ENCODE assay signal across 8 mouse cellular contexts in genomic region chr6:148211391-148211876, GRCm38 (mm10). TPM values are rescaled to one million over a fixed set of nuclear protein-coding genes. Genes with fewer than 3 reads are reported as not detected.
A peak's percentile ranks its signal among the peaks of the same experiment; 100 is the strongest.
DNase-seq lines count a peak whose midpoint lies in the region; ATAC-seq and TF ChIP-seq lines count a peak whose summit lies in the region.

No protein-coding gene starts in this region.

- no peaks in the 10 kb centered on the region for H3K9me3 ChIP-seq in kidney, postnatal 0 days (replicated peaks; ENCODE audit: low read length)
- H3K9me3 ChIP-seq in limb, embryonic 14.5 days (ENCODE audit: control insufficient read depth, low read length), result no peaks in the 10 kb centered on the region
- H3K9me3 ChIP-seq in neural tube, embryonic 15.5 days (replicated peaks), result no peaks in the 10 kb centered on the region

- H3K9ac ChIP-seq in kidney, postnatal 0 days (ENCODE audit: low read depth, low read length), result peak overlapping the region; percentile 99
- peak overlapping the region; percentile 95 for H3K9ac ChIP-seq in limb, embryonic 14.5 days (ENCODE audit: low read depth, low read length, severe bottlenecking)
- peak overlapping the region; percentile 88 for H3K9ac ChIP-seq in neural tube, embryonic 15.5 days (replicated peaks)

- H3K4me1 ChIP-seq in kidney, postnatal 0 days (replicated peaks; ENCODE audit: insufficient read depth, low read length), result no peaks in the 10 kb centered on the region; the same call in 1 of the 2 replicates
- peaks cover 2% of the 10 kb centered on the region; the same call in 1 of the 2 replicates for H3K4me1 ChIP-seq in limb, embryonic 14.5 days (ENCODE audit: control insufficient read depth, insufficient read depth, low read length)
- H3K4me1 ChIP-seq in neural tube, embryonic 15.5 days, result peaks cover 32% of the 10 kb centered on the region

- peak overlapping the region; percentile 93 for H3K27ac ChIP-seq in kidney, postnatal 0 days
- H3K27ac ChIP-seq in limb, embryonic 14.5 days (replicated peaks; ENCODE audit: low read depth, low read length), result peak overlapping the region; percentile 76
- peak overlapping the region; percentile 90 for H3K27ac ChIP-seq in neural tube, embryonic 15.5 days (replicated peaks)

- H3K4me2 ChIP-seq in kidney, postnatal 0 days (ENCODE audit: low read length), result peak overlapping the region; percentile 77
- peak overlapping the region; percentile 76 for H3K4me2 ChIP-seq in limb, embryonic 14.5 days (replicated peaks; ENCODE audit: low read depth, low read length, severe bottlenecking)
- peak overlapping the region; percentile 70 for H3K4me2 ChIP-seq in neural tube, embryonic 15.5 days

- no peaks in the 10 kb centered on the region for H3K36me3 ChIP-seq in kidney, postnatal 0 days (ENCODE audit: insufficient read depth, low read length)
- H3K36me3 ChIP-seq in limb, embryonic 14.5 days (ENCODE audit: control insufficient read depth, insufficient read depth, low read length), result no peaks in the 10 kb centered on the region
- no peaks in the 10 kb centered on the region for H3K36me3 ChIP-seq in neural tube, embryonic 15.5 days

- CTCF ChIA-PET in Patski (lab: Charles Lee), result interaction anchor here (0.9 kb wide), 1 partner anchor 9 kb away, joined by 3 read pairs; no protein-coding TSS in a partner anchor

- peak overlapping the region; percentile 100 for H3K4me3 ChIP-seq in kidney, postnatal 0 days (replicated peaks; ENCODE audit: low read depth, low read length)
- H3K4me3 ChIP-seq in limb, embryonic 14.5 days (replicated peaks; ENCODE audit: low read length), result peak overlapping the region; percentile 82
- peak overlapping the region; percentile 75 for H3K4me3 ChIP-seq in neural tube, embryonic 15.5 days (replicated peaks)

- H3K27me3 ChIP-seq in kidney, postnatal 0 days (ENCODE audit: insufficient read depth, low read length), result no peaks in the 10 kb centered on the region
- no peaks in the 10 kb centered on the region for H3K27me3 ChIP-seq in Patski
- no peaks in the 10 kb centered on the region for H3K27me3 ChIP-seq in limb, embryonic 14.5 days (ENCODE audit: control insufficient read depth, insufficient read depth, low read length)
- no peaks in the 10 kb centered on the region for H3K27me3 ChIP-seq in neural tube, embryonic 15.5 days (replicated peaks)

- TF ChIP-seq CTCF in kidney, postnatal 0 days (IDR thresholded peaks at IDR 0.05; ENCODE audit: low read depth), result no peak
- no peak for TF ChIP-seq CTCF in Patski (IDR thresholded peaks at IDR 0.05)

- TF ChIP-seq POLR2A in limb, embryonic 14.5 days (IDR thresholded peaks at IDR 0.05; ENCODE audit: borderline replicate concordance, extremely low read depth, insufficient read depth, insufficient read length), result no peak

- DNase-seq in kidney, postnatal 0 days (ENCODE audit: low spot score), result peak; percentile 25
- no peak for DNase-seq in kidney, adult 8-10 months
- no peak for DNase-seq in Patski (ENCODE audit: low read depth, low spot score)
- no peak for DNase-seq in limb, embryonic 14.5 days (ENCODE audit: low spot score)
- DNase-seq in urinary bladder, postnatal 36 days (ENCODE audit: low spot score in 2 of 2), result no peak
- no peak for DNase-seq in adrenal gland, adult (ENCODE audit: inconsistent age in 2 of 2, low spot score in 1 of 2)

- in situ Hi-C loops in Patski (cut with MboI; ENCODE audit: low pct_unique_long_range_greater_than_20kb), result loop anchor here (10.0 kb wide), 2 partner anchors 703 to 873 kb away; no protein-coding TSS in a partner anchor

- under 1% methylated on average over 51 of the region's 51 CpGs for WGBS in kidney, postnatal 0 days
- WGBS in limb, embryonic 14.5 days, result 2% methylated on average over 32 of the region's 51 CpGs
- WGBS in neural tube, embryonic 15.5 days, result under 1% methylated on average over 51 of the region's 51 CpGs

- no peak; the same call in 1 of the 2 replicates for ATAC-seq in kidney, postnatal 0 days (replicated peaks; ENCODE audit: low FRiP score, low read depth)
- ATAC-seq in Patski, result peak; percentile 49
- ATAC-seq in erythroblast, adult 5-6 weeks (replicated peaks; ENCODE audit: low FRiP score, poor library complexity, severe bottlenecking), result peak; percentile 51
- ATAC-seq in limb, embryonic 14.5 days (ENCODE audit: low FRiP score, low read depth), result peak; percentile 36
- peak; percentile 62 for ATAC-seq in neural tube, embryonic 15.5 days (ENCODE audit: low FRiP score)

- POLR2A ChIA-PET in Patski (lab: Charles Lee), result no interaction called here

RNA-seq across cellular contexts. Expression of gene Ergic2, which starts 0.7 kb away (rescaled TPM):
- 252 and 258 TPM in 2 replicates for polyA plus RNA-seq in kidney, postnatal 0 days (2015; fragmentation: Nextera tagmentation; extraction: Ambion mirVana)
- polyA plus RNA-seq in Patski (2021), result 123 TPM
- 37.9 and 80.3 TPM in 2 replicates for total RNA-seq in erythroblast, adult 5-6 weeks (2015; ENCODE audit: low replicate concordance)
- 137 and 148 TPM in 2 replicates for total RNA-seq in erythroblast, adult 5-6 weeks (2017; ENCODE audit: low replicate concordance)
- 99.4 and 112 TPM in 2 replicates for polyA plus RNA-seq in limb, embryonic 14.5 days (2012; rRNA removed)
- 187 and 196 TPM in 2 replicates for polyA plus RNA-seq in limb, embryonic 14.5 days (2014; fragmentation: Nextera tagmentation; extraction: Ambion mirVana)
- 221 and 231 TPM in 2 replicates for polyA plus RNA-seq in neural tube, embryonic 15.5 days (2015; fragmentation: Nextera tagmentation; extraction: Ambion mirVana)
